Mouse (Mus musculus): Measurements from ENCODE around the gene Qrfpr. TPM values are rescaled to one million over a fixed set of nuclear protein-coding genes. Genes with fewer than 3 reads are reported as not detected.

Qrfpr gene
- polyA plus RNA-seq, 1 experiment from 2014 or later = 0.39 TPM

- ATAC-seq (ENCODE audit: insufficient number of reproducible peaks, insufficient read depth, low FRiP score, low TSS enrichment, low read depth) = no peak
- 77% methylated on average over 19 of the region's 19 CpGs for WGBS
- no peak overlapping the region for H3K4me2 ChIP-seq
Observed at GRCm38 (mm10) chr3:36207520-36208264, 14.4 kb downstream of the Qrfpr start.

GRCm38 (mm10) chr3:36202932-36203331, 19.2 kb downstream of the Qrfpr start:
- Histone ChIP-seq H3K4me1 (replicated peaks) (no peaks in the 10 kb centered on the region), H3K9ac (replicated peaks) (no peak overlapping the region), H3K4me2 (no peak overlapping the region), H3K36me3 (no peaks in the 10 kb centered on the region), H3K4me3 (replicated peaks) (no peak overlapping the region), H3K27me3 (no peaks in the 10 kb centered on the region), H3K27ac (no peak overlapping the region), H3K9me3 (no peaks in the 10 kb centered on the region)
- 81% methylated on average over 7 of the region's 7 CpGs for WGBS
- no peak for ATAC-seq (ENCODE audit: insufficient number of reproducible peaks, insufficient read depth, low FRiP score, low TSS enrichment, low read depth)

More at GRCm38 (mm10) chr3:36207520-36208264, 14.4 kb downstream of the Qrfpr start:
- Histone ChIP-seq H3K4me3 (replicated peaks) (no peak overlapping the region), H3K4me1 (replicated peaks) (no peaks in the 10 kb centered on the region), H3K36me3 (no peaks in the 10 kb centered on the region), H3K9me3 (no peaks in the 10 kb centered on the region), H3K27me3 (no peaks in the 10 kb centered on the region), H3K27ac (no peak overlapping the region), H3K9ac (replicated peaks) (no peak overlapping the region)

GRCm38 (mm10) chr3:36201098-36201497, 21.0 kb downstream of the Qrfpr start:
- Histone ChIP-seq H3K27ac (no peak overlapping the region), H3K4me3 (replicated peaks) (no peak overlapping the region), H3K4me1 (replicated peaks) (no peaks in the 10 kb centered on the region), H3K4me2 (no peak overlapping the region), H3K9me3 (no peaks in the 10 kb centered on the region), H3K27me3 (no peaks in the 10 kb centered on the region), H3K36me3 (no peaks in the 10 kb centered on the region), H3K9ac (replicated peaks) (no peak overlapping the region)
- ATAC-seq (ENCODE audit: insufficient number of reproducible peaks, insufficient read depth, low FRiP score, low TSS enrichment, low read depth) = no peak
- WGBS = 76% methylated on average over 5 of the region's 5 CpGs

GRCm38 (mm10) chr3:36189243-36189642, 32.9 kb downstream of the Qrfpr start:
- Histone ChIP-seq H3K4me1 (replicated peaks) (no peaks in the 10 kb centered on the region), H3K27ac (no peak overlapping the region), H3K9me3 (no peaks in the 10 kb centered on the region), H3K27me3 (no peaks in the 10 kb centered on the region), H3K9ac (replicated peaks) (no peak overlapping the region), H3K4me2 (no peak overlapping the region), H3K4me3 (replicated peaks) (no peak overlapping the region), H3K36me3 (no peaks in the 10 kb centered on the region)
- no peak for ATAC-seq (ENCODE audit: insufficient number of reproducible peaks, insufficient read depth, low FRiP score, low TSS enrichment, low read depth)
- 89% methylated on average over 8 of the region's 8 CpGs for WGBS

GRCm38 (mm10) chr3:36186510-36186909, 35.6 kb downstream of the Qrfpr start:
- no peaks in the 10 kb centered on the region for H3K27me3 ChIP-seq
- no peaks in the 10 kb centered on the region for H3K4me1 ChIP-seq (replicated peaks)
- no peak overlapping the region for H3K4me3 ChIP-seq (replicated peaks)
- ATAC-seq (ENCODE audit: insufficient number of reproducible peaks, insufficient read depth, low FRiP score, low TSS enrichment, low read depth) = no peak
- 83% methylated on average over 4 of the region's 4 CpGs for WGBS
- no peak overlapping the region for H3K9ac ChIP-seq (replicated peaks)
- H3K27ac ChIP-seq = no peak overlapping the region
- H3K36me3 ChIP-seq = no peaks in the 10 kb centered on the region
- H3K9me3 ChIP-seq = no peaks in the 10 kb centered on the region
- H3K4me2 ChIP-seq = no peak overlapping the region

- H3K36me3 ChIP-seq = no peaks in the 10 kb centered on the region
- 9% methylated on average over 4 of the region's 4 CpGs for WGBS
- H3K27ac ChIP-seq = no peak overlapping the region
- no peak overlapping the region for H3K4me3 ChIP-seq (replicated peaks)
- H3K9me3 ChIP-seq = no peaks in the 10 kb centered on the region
- H3K4me1 ChIP-seq (replicated peaks) = 0 out of 2 replicates have a peak, but pooled peaks cover 3% of the 10 kb centered on the region
- no peak overlapping the region for H3K4me2 ChIP-seq
- no peaks in the 10 kb centered on the region for H3K27me3 ChIP-seq
- H3K9ac ChIP-seq (replicated peaks) = no peak overlapping the region
- ATAC-seq (ENCODE audit: insufficient number of reproducible peaks, insufficient read depth, low FRiP score, low TSS enrichment, low read depth) = no peak
Observed at GRCm38 (mm10) chr3:36181519-36181918, 40.6 kb downstream of the Qrfpr start.

GRCm38 (mm10) chr3:36173761-36174160, 48.4 kb downstream of the Qrfpr start:
- H3K4me1 ChIP-seq (replicated peaks) = 0 out of 2 replicates have a peak, but pooled peaks cover 3% of the 10 kb centered on the region
- H3K27ac ChIP-seq = no peak overlapping the region
- 89% methylated on average over 2 of the region's 2 CpGs for WGBS
- H3K4me3 ChIP-seq (replicated peaks) = no peak overlapping the region
- no peaks in the 10 kb centered on the region for H3K27me3 ChIP-seq
- H3K9me3 ChIP-seq = no peaks in the 10 kb centered on the region
- no peak for ATAC-seq (ENCODE audit: insufficient number of reproducible peaks, insufficient read depth, low FRiP score, low TSS enrichment, low read depth)
- no peaks in the 10 kb centered on the region for H3K36me3 ChIP-seq
- H3K9ac ChIP-seq (replicated peaks) = no peak overlapping the region
- H3K4me2 ChIP-seq = no peak overlapping the region

- H3K27ac ChIP-seq = no peak overlapping the region
- no peaks in the 10 kb centered on the region for H3K4me1 ChIP-seq (replicated peaks)
- H3K36me3 ChIP-seq = peaks cover 20% of the 10 kb centered on the region
- no peak for ATAC-seq (ENCODE audit: insufficient number of reproducible peaks, insufficient read depth, low FRiP score, low TSS enrichment, low read depth)
- no peak overlapping the region for H3K9ac ChIP-seq (replicated peaks)
- H3K9me3 ChIP-seq = no peaks in the 10 kb centered on the region
- no peaks in the 10 kb centered on the region for H3K27me3 ChIP-seq
- WGBS = 88% methylated on average over 1 of the region's 1 CpGs
- H3K4me3 ChIP-seq (replicated peaks) = no peak overlapping the region
- H3K4me2 ChIP-seq = no peak overlapping the region
Observed at GRCm38 (mm10) chr3:36171348-36171747, 50.8 kb downstream of the Qrfpr start.

GRCm38 (mm10) chr3:36170670-36171210, 51.4 kb downstream of the Qrfpr start:
- WGBS = 93% methylated on average over 1 of the region's 1 CpGs
- no peak overlapping the region for H3K4me2 ChIP-seq
- no peaks in the 10 kb centered on the region for H3K4me1 ChIP-seq (replicated peaks)
- H3K9me3 ChIP-seq = peaks cover 3% of the 10 kb centered on the region; the same call in 1 of the 2 replicates
- H3K27ac ChIP-seq = no peak overlapping the region
- peaks cover 26% of the 10 kb centered on the region for H3K36me3 ChIP-seq
- H3K27me3 ChIP-seq = no peaks in the 10 kb centered on the region
- H3K4me3 ChIP-seq (replicated peaks) = no peak overlapping the region
- no peak for ATAC-seq (ENCODE audit: insufficient number of reproducible peaks, insufficient read depth, low FRiP score, low TSS enrichment, low read depth)
- no peak overlapping the region for H3K9ac ChIP-seq (replicated peaks)

GRCm38 (mm10) chr3:36155268-36155667, 66.8 kb downstream of the Qrfpr start:
- no peak overlapping the region for H3K9ac ChIP-seq (replicated peaks)

GRCm38 (mm10) chr3:36150934-36151686, 71.0 kb downstream of the Qrfpr start, which contains the start of gene D3Ertd254e:
TSS of gene D3Ertd254e (plus strand) at chr3:36151017.
- Histone ChIP-seq H3K9ac (replicated peaks) (peak within 1 kb of the TSS; percentile 95), H3K4me3 (replicated peaks) (peak within 1 kb of the TSS; percentile 89), H3K4me2 (peak within 1 kb of the TSS; percentile 73), H3K36me3 (no peaks in the 10 kb centered on the region), H3K27ac (peak within 1 kb of the TSS; percentile 90), H3K4me1 (replicated peaks) (peaks cover 16% of the 10 kb centered on the region), H3K9me3 (no peaks in the 10 kb centered on the region), H3K27me3 (no peaks in the 10 kb centered on the region)
- peak; percentile 100 for ATAC-seq (ENCODE audit: insufficient number of reproducible peaks, insufficient read depth, low FRiP score, low TSS enrichment, low read depth)
- under 1% methylated on average over 54 of the region's 54 CpGs for WGBS

More at GRCm38 (mm10) chr3:36155268-36155667, 66.8 kb downstream of the Qrfpr start:
- H3K27me3 ChIP-seq = no peaks in the 10 kb centered on the region
- H3K27ac ChIP-seq = no peak overlapping the region
- H3K4me3 ChIP-seq (replicated peaks) = no peak overlapping the region
- peaks cover 16% of the 10 kb centered on the region for H3K4me1 ChIP-seq (replicated peaks)
- H3K9me3 ChIP-seq = peaks cover 7% of the 10 kb centered on the region; the same call in 1 of the 2 replicates
- H3K4me2 ChIP-seq = no peak overlapping the region
- ATAC-seq (ENCODE audit: insufficient number of reproducible peaks, insufficient read depth, low FRiP score, low TSS enrichment, low read depth) = no peak
- H3K36me3 ChIP-seq = peaks cover 11% of the 10 kb centered on the region
- 24% methylated on average over 5 of the region's 5 CpGs for WGBS

All from limb, embryonic 12.5 days (tissue).